Mouse (Mus musculus) Patski (cell line): ENCODE data around the gene Afg1l. TPM values are rescaled to one million over a fixed set of nuclear protein-coding genes. Genes with fewer than 3 reads are reported as not detected.

Experiments
- ATAC-seq: fragments of 100-300 bp; one replicate; pipeline ENCODE4 v1.8.0; 2021
- CTCF ChIA-PET: fragments of 350-600 bp; sonication (Branson Sonifier 250); formaldehyde crosslinking; loops from one replicate; lab custom pipeline; 2022; ENCODE audit warnings: inconsistent platforms; lab: Charles Lee
- POLR2A ChIA-PET: fragments of 350-600 bp; sonication (Branson Sonifier 250); formaldehyde crosslinking; loops from one replicate; lab custom pipeline; 2022; ENCODE audit warnings: antibody characterized with exemption, inconsistent platforms; lab: Charles Lee
- DNase-seq: peaks from one replicate; pipeline ENCODE4 v3.0.0-alpha.2; 2011; ENCODE audit warnings: low read depth, low spot score
- H3K27me3 ChIP-seq: fragments of 371-371 bp; one replicate; pipeline ENCODE4 v1.5.1; 2021
- CTCF ChIP-seq: fragments of 100-300 bp; IDR thresholded peaks from one replicate; pipeline ENCODE4 v1.5.1; 2021
- in situ Hi-C: fragments of 300-500 bp; cut with MboI; formaldehyde crosslinking; loops from 3 replicates; pipeline ENCODE4 v1.11.1; 2018; ENCODE audit warnings: low pct_unique_long_range_greater_than_20kb, mixed read lengths
- polyA plus RNA-seq: library from polyadenylated mRNA; unstranded; gene quantifications from one replicate; pipeline ENCODE4 v1.2.3, GENCODE M21; 2021

Afg1l gene
- polyA plus RNA-seq, 1 experiment from 2014 or later, result 26.9 TPM

DNA sequence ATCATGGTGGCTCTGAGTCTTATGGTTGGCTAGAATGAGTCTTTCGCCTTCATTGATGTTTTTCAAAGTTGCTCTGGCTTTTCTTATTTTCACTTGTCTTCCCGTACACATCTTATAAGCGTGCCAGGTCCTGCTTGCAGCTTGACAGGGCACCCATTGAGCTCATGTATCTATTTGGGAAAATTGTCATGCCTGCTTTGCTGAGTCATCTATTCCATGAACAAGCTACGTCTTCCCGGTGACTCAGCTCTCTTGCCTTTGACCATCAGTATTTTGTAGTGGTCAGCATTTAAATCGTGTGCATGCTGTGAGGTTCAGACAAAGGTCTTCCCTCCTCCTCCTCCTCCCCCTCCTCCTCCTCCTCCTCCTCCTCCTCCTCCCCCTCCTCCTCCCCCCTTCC lies 178.9 kb downstream of the Afg1l start:
- ChIA-PET POLR2A (no interaction called here), CTCF (no interaction called here)
- no peak for DNase-seq
- no peak for ATAC-seq
- TF ChIP-seq CTCF, result no peak
- in situ Hi-C loops, result loop anchor here (5.0 kb wide), 4 partner anchors 317 to 787 kb away; no protein-coding TSS in a partner anchor
- no peaks in the 10 kb centered on the region for H3K27me3 ChIP-seq

DNA sequence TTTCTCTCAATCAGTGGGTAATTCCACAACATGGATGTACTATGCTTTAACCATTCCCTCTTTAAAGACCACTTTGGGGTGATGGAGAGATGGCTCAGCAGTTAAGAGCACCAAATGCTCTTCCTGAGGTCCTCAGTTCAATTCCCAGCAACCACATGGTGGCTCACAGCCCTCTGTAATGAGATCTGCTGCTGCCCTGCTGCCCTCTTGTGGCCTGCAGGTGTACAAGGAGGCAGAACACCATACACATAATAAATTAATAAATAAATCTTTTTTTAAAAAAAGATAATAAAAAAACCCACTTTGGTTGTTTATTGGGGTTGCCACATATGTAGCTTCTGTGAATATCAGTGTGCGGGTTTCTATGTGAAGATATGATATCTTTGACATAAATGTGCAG lies 180.4 kb downstream of the Afg1l start:
- no peak for DNase-seq
- POLR2A ChIA-PET, result no interaction called here

DNA sequence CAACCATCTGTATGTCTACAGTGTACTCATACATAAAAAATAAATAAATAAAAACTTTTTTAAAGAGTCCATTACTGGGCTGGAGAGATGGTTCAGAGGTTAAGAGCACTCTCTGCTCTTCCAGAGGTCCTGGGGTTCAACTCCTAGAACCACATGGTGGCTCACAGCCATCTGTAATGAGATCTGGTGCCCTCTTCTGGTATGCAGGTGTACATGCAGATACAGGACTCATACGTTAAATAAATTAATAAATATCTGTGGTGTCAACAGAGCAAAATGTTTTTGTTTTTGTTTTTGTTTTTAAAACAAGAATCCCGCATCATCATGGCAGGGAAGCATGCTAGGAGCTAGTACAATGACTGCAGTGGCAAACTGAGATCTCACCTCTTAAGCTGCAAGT lies 181.3 kb downstream of the Afg1l start:
- DNase-seq, result no peak
- H3K27me3 ChIP-seq, result no peaks in the 10 kb centered on the region
- no peak for ATAC-seq
- in situ Hi-C loops, result loop anchor here (5.0 kb wide), 4 partner anchors 315 to 785 kb away; no protein-coding TSS in a partner anchor
- POLR2A ChIA-PET, result no interaction called here
- CTCF ChIA-PET, result no interaction called here
- no peak for TF ChIP-seq CTCF

More for the DNA sequence above, 180.4 kb downstream of the Afg1l start:
- in situ Hi-C loops, result loop anchor here (5.0 kb wide), 4 partner anchors 316 to 786 kb away; no protein-coding TSS in a partner anchor
- CTCF ChIA-PET, result no interaction called here
- no peak for ATAC-seq
- peak; percentile 40 for TF ChIP-seq CTCF
- H3K27me3 ChIP-seq, result no peaks in the 10 kb centered on the region

DNA sequence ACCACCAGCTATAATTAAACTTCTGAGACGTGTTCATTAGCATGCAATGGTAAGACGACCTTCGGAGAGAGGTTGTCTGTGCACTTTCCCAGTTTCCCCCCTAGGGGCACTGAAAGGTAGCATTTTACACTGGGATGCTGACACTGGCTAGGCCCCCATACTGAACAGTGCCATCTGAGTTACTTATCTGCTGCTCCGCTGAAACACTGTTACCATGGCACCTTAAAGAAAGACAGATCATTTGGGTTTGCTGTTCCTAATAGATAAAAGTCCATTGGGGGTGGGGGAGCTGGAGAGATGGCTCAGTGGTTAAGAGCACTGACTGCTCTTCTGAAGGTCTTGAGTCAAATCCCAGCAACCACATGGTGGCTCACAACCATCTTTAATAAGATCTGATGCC lies 181.8 kb downstream of the Afg1l start:
- in situ Hi-C loops, result loop anchor here (5.0 kb wide), 4 partner anchors 314 to 784 kb away; no protein-coding TSS in a partner anchor
- no peaks in the 10 kb centered on the region for H3K27me3 ChIP-seq
- DNase-seq (no peak), ATAC-seq (no peak)
- POLR2A ChIA-PET, result no interaction called here
- no peak for TF ChIP-seq CTCF
- CTCF ChIA-PET, result no interaction called here

DNA sequence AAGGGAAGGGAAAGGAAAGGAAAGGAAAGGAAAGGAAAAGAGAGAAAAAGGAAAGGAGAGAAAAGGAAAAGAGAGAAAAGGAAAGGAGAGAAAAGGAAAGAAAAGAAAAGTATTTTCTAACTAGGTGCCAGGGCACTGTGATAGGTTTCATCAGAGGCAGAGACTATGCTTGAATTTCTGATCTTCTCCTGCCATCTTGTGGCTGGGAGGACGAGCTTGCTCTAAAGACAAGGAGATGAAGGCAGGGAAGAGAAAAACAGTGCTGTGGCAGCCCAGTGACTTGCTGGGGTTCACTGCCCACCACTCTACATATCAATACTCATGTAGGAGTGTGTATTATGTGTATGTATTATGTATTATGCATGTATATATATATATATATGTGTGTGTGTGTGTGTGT lies 183.3 kb downstream of the Afg1l start:
- H3K27me3 ChIP-seq, result no peaks in the 10 kb centered on the region
- ATAC-seq (peak; percentile 37), DNase-seq (no peak)
- ChIA-PET POLR2A (interaction anchor here (0.5 to 1.5 kb wide), 2 partner anchors 16 to 466 kb away, joined by 3 read pairs; no protein-coding TSS in a partner anchor), CTCF (interaction anchor here (0.6 to 1.2 kb wide), 4 partner anchors 261 to 604 kb away, joined by 3 to 4 read pairs (median 4); no protein-coding TSS in a partner anchor)
- in situ Hi-C loops, result loop anchor here (5.0 kb wide), 4 partner anchors 313 to 783 kb away; no protein-coding TSS in a partner anchor
- peak; percentile 16 for TF ChIP-seq CTCF

DNA sequence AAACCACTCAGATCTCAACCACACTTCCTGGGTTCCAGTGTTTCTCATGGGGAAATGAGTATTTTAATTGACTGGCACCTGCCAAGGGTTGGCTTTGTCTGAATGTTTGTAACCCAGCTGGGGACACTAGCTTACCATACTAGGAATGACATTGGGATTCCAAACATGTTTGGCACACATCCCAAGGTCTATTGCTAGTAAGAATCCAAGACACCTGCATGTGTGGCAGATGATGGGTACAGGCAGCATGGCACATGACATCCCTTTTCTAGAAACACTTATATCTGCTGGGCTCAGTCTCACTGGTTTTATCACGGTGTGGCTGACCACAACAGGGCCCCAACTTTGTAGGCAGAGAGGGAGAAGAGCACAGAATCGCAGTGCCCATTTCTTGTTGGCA lies 184.0 kb downstream of the Afg1l start:
- DNase-seq, result no peak
- CTCF ChIA-PET, result interaction anchor here (1.2 to 1.4 kb wide), 3 partner anchors 17 to 604 kb away, joined by 3 to 4 read pairs (median 4); no protein-coding TSS in a partner anchor

DNA sequence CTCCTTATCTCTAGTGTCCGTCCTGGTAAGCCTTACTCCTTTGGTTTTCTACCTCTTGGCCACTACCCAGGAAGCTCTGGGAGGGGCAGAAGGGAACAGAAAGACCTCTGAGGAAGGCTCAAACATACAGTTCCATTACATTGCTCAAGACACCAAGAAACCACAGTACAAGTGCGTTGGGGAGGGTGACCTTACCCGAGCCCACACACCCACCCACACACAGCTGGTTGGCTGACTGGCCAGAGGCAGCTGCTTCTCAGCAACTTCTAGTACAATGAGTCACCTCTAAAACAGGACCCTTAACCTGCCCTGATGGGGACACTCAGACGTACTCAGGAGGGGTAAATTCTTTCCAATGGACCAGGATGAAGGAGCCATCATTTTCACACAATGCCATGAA lies 184.5 kb downstream of the Afg1l start:
- ChIA-PET CTCF (interaction anchor here (1.2 to 1.4 kb wide), 3 partner anchors 17 to 603 kb away, joined by 3 to 4 read pairs (median 4); no protein-coding TSS in a partner anchor), POLR2A (interaction anchor here (1.5 kb wide), 1 partner anchor 15 kb away, joined by 3 read pairs; no protein-coding TSS in a partner anchor)
- in situ Hi-C loops, result no loop called here
- no peak for TF ChIP-seq CTCF
- ATAC-seq (peak; percentile 32), DNase-seq (no peak)
- no peaks in the 10 kb centered on the region for H3K27me3 ChIP-seq

More for the DNA sequence above, 184.0 kb downstream of the Afg1l start:
- peak; percentile 7 for ATAC-seq
- in situ Hi-C loops, result no loop called here
- TF ChIP-seq CTCF, result no peak
- POLR2A ChIA-PET, result interaction anchor here (0.5 to 1.5 kb wide), 2 partner anchors 16 to 465 kb away, joined by 3 read pairs; no protein-coding TSS in a partner anchor
- H3K27me3 ChIP-seq, result no peaks in the 10 kb centered on the region

DNA sequence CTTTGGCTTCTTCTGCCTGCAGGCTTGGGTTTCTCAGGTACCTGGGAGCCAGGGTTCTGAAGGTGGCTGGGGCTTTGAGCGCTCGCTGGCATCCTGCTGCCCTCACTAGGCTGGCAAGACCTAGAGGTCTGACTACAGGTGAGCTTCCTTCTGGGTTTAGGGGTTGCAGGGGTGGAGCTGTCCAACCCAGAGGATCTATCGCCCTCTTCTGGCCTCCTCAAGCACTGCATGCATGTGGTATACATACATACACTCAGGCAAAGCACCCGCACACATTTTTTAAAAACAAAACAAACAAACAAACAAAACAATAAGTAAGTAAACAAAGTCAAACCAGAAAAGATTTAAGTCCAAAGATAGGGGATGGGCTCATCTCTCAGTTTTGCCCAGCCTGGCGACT lies 187.0 kb downstream of the Afg1l start:
- in situ Hi-C loops, result no loop called here
- H3K27me3 ChIP-seq, result no peaks in the 10 kb centered on the region
- DNase-seq (no peak), ATAC-seq (no peak)
- POLR2A ChIA-PET, result no interaction called here
- TF ChIP-seq CTCF, result peak; percentile 76
- CTCF ChIA-PET, result interaction anchor here (0.6 to 2.0 kb wide), 7 partner anchors 30 to 312 kb away, joined by 3 to 10 read pairs (median 3); no protein-coding TSS in a partner anchor

DNA sequence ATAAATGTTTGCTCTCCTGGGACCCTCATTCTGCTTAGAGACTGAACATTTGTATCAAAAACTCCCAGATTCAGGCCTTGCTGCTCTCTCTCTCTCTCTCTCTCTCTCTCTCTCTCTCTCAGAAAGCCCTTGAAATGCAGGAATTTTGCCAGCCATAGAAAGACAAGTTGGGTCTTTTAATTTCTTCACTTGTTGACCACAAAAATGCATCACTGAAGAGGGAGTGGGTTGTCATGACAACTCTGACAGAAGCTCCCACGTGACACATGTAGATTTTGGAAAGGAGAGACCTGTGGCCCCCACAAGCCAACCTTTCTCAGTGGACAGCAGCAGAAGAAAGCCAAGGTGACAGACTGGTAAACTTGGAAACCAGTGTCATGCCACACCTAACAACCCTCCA lies 190.7 kb downstream of the Afg1l start:
- no peaks in the 10 kb centered on the region for H3K27me3 ChIP-seq
- TF ChIP-seq CTCF, result no peak
- ATAC-seq (no peak), DNase-seq (no peak)
- CTCF ChIA-PET, result interaction anchor here (0.8 to 1.5 kb wide), 2 partner anchors 217 to 307 kb away, joined by 3 to 5 read pairs; no protein-coding TSS in a partner anchor
- in situ Hi-C loops, result no loop called here
- POLR2A ChIA-PET, result interaction anchor here (0.6 to 0.9 kb wide), 2 partner anchors 10 to 121 kb away, joined by 3 to 6 read pairs; no protein-coding TSS in a partner anchor

DNA sequence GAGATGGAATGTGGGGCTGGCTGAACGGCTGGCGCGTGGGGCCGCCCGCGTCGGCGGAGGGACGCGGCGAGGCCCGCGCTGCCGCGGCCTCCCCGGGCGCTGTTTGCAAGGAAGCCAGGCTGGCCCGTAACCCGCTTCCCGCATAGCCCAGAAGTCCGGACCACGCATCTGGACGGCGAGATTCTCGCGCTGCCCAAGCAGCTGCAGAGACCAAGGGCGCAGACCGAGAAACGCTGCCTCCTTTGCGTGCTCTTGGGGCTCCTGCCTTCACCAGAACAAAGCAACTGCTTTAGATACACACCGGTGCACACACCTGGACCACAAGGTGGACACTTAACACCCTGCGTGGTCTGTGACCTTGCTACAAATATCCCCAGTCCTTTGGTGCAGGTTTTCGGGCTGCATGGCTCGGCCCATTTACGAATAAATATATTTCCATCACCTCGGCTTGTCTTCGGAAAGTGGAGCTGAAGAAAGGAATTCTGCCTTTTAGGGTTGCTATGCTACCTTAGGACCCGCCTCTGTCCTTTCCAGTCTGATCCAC lies 200.0 kb downstream of the Afg1l start:
- no peak for ATAC-seq
- ChIA-PET POLR2A (interaction anchor here (1.1 kb wide), 1 partner anchor 16 kb away, joined by 3 read pairs; no protein-coding TSS in a partner anchor), CTCF (no interaction called here)
- no peaks in the 10 kb centered on the region for H3K27me3 ChIP-seq
- DNase-seq, result no peak
- TF ChIP-seq CTCF, result no peak
- in situ Hi-C loops, result loop anchor here (5.0 kb wide), 1 partner anchor 206 kb away; no protein-coding TSS in a partner anchor
